Mouse (Mus musculus) kidney, postnatal 36 days (tissue): ENCODE results near the gene Arl6ip4.
A peak's percentile ranks its signal among the peaks of the same experiment; 100 is the strongest.

Source experiments
- DNase-seq, 2 experiments: peaks; one replicate each; pipeline ENCODE4 v3.0.0; 2021 to 2022; ENCODE audit warnings: mixed read lengths in 2 of 2

Gene Arl6ip4

DNA sequence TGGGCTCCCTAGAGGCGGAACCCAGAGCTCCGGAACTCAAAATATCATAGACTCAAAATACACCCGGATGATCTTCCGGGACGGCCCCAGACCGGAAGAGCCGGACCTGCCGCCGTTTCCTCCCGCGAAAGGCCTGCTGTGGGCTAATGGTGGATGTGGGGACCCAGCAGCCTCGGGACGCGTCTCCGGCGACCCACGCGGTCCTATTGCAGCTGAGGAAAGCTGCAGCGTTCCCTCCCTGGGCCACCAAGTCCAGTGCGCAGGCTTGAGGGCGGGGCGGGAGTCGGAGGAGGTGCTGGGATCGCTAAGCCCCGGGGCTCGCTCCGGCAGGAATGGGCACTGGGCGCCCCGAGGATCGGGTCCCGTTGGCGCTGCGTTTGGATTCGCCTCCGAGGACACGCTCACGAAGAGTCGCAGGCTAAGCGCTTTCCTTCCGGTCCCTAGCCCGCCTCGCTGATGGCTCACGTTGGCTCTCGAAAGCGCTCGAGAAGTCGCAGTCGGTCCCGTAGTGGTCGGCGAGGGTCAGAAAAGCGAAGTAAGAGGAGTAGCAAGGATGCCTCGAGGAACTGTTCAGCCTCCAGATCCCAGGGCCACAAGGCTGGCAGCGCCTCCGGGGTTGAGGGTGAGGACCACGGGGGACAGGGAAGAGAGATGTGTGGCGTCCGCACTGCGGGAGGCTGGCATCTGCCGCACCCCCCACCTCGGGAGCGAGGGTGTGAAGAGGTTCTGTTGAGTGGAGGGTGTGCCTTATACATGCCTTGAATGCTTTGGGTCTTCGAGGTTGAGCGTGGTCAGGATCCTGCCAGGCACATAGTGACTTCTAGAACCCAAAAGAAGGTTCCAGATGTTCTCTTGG, at the start of gene Arl6ip4:
Gene Arl6ip4 (plus strand): TSS at position 100 of the 856 bp plus-strand sequence.
- DNase-seq = peak; percentile 66 to 86

GRCm38 (mm10) chr5:124069657-124070056, 46.2 kb upstream of the Arl6ip4 start:
- no peak for DNase-seq

GRCm38 (mm10) chr5:124073682-124074081, 42.2 kb upstream of the Arl6ip4 start:
- peak in 1 of 2 experiments; percentile 21 for DNase-seq

DNA sequence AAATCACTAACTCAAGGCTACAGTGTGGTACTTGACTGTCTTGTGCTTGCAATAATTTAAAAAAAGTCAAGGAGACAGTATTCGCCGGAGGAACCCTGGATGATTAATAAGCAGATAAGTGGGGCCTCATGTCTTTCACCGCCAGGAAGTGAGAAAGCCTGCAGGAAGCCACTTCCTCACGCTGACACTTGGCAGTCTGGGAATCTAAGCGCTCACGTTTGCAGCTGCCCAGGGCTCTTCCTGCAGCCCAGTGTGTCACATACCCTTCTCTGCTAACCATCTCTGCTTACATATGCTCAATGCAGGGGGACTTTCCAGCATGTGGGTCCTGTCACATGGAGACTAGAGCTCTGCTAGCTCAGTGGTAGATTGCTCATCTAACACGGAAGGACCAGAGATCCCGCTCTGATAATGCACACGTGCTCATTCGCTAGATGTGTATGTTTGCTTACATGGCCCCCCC, 41.0 kb upstream of the Arl6ip4 start:
- no peak for DNase-seq

DNA sequence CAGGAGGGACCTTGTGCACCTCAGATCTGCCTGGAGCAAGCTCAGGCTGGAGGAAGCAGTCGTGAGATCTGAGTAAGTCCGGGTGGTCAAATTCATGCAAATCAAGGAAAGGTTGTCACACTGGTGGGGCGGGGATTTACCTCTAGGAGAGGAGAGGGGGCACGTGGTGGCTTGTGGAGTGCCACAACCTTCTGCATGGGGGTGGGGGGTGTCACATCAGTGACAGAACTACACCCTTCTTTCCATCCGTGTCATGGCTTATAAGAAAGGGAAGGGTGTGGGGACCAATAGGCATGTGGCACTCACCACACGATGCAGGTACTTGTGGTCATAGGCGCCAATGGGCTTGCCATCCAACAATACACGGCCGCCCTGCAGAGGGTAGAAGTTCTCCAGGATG, 40.2 kb upstream of the Arl6ip4 start:
- DNase-seq = no peak

DNA sequence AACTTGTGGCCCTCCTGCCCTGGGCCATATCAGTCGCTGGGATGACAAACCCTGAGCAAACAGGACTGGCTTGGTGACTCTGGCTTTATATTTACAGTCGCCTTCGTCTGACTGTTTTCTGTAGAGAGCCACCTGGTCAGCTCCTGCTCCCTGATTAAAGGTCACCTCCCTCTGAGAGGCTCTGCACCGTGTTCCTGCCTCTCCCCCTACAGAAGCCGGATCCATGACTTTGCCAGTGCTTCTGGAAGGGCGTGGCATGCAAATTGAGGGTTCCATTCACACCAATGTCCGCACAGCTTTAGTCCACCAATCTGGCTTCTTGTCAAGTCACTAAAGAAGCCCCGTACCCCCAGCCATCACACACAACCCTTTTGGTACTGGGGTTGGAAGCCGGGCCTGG, 39.3 kb upstream of the Arl6ip4 start:
- DNase-seq = peak; percentile 24 to 25

DNA sequence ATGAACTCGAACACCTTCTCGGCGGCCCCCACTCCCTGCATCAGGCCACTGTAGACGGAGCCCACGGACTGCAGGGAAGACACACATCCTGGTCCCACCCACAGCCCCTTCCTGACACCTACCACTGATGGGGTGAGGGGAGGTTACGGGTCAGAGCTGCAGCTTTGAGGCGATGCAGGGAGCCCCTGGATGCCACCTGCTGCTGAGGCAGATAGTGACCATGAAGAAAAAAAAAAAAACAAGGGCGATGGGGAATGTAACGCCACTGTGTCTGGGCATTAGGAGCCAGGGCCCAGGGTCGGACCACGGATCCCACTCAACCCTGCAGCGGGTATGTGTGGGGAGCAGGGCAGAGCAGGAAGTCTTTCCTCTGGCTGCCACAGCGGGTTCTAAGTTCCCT, 38.6 kb upstream of the Arl6ip4 start:
- no peak for DNase-seq

DNA sequence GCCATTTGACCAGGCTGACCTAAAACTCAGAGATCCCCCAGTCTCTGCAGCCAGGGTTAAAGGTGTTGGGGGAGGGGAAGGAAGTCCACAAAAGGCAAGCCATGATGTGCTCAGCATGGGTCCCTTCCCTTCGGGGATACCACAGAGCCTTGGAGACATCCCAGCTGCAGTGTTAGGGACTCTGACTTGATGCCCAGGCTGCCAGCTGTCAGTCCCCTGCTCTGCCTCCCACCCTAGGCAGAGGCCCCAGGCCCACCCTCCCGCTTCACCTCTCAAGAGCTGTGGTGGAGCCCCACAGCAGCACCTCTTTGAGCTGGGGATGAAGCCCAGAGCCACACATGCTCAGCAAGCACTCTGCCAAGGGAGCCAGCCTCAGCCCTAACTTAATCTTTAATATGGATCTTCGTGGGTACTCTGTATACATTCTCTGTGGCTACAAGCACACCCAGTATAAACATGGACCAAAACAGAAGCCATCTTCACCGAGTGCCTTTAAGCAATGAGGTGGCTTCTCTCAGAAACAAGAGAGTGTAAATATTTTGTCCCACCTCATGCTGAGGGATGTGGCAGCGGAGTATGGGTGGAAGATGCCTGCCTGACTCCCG, 37.9 kb upstream of the Arl6ip4 start:
- DNase-seq = no peak

- DNase-seq = no peak
Observed at GRCm38 (mm10) chr5:124078794-124079416, 37.0 kb upstream of the Arl6ip4 start.

GRCm38 (mm10) chr5:124079880-124080279, 36.0 kb upstream of the Arl6ip4 start:
- no peak for DNase-seq

- no peak for DNase-seq
Observed at GRCm38 (mm10) chr5:124082447-124082846, 33.4 kb upstream of the Arl6ip4 start.

- DNase-seq = no peak
Observed at GRCm38 (mm10) chr5:124082941-124083688, 32.8 kb upstream of the Arl6ip4 start.

GRCm38 (mm10) chr5:124083850-124084587, 31.9 kb upstream of the Arl6ip4 start:
- peak; percentile 43 to 73 for DNase-seq

DNA sequence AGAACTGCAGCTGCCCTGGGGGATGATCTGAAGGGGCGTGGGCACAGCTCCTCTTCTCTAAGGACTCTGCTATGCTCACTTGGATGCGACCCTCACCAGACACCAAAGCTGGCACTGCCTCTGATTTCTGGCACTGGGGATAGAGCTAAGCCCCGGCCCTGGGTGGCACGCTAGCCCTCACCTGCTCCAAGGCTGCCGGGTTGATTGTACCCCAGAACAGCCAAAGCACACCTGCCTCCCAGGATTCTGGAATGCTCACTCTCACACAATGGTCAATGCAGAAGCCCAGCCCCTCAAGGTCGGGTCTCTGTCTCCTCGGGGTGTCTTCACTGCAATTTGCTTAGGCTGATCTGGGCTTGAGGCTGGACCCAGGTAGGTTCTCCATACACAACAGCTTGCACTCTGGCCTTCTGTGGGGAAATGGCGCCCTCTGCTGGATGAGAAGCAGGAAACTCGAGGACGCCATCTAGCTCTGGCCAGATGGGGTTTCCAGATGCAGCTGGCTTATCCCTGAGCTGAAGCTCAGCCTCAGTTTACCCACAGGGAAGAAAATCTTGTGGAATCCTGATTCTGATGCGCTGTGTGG, 31.2 kb upstream of the Arl6ip4 start:
- DNase-seq = peak; percentile 84 to 93

GRCm38 (mm10) chr5:124085513-124085912, 30.4 kb upstream of the Arl6ip4 start:
- no peak for DNase-seq

DNA sequence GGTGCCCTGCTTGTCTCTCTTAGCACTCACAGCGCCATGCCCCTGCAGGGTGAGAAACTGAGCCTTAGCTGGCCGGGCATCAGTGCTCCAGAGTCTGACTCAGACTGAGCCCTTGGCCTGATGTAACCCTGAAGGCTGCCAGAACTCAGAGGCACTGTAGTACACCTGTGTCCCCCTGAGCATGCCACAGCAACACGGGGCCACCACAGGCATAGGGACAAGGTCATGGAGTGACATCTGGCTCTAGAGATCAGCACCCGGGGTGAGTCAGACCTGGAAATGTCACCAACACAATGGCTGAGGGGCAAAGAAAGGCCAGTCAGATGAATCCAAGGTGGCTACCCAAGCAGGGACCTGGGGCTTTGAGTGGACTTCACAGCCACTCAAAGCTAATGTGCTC, 29.0 kb upstream of the Arl6ip4 start:
- DNase-seq = no peak

- no peak for DNase-seq
Observed at GRCm38 (mm10) chr5:124089868-124090267, 26.0 kb upstream of the Arl6ip4 start.

DNA sequence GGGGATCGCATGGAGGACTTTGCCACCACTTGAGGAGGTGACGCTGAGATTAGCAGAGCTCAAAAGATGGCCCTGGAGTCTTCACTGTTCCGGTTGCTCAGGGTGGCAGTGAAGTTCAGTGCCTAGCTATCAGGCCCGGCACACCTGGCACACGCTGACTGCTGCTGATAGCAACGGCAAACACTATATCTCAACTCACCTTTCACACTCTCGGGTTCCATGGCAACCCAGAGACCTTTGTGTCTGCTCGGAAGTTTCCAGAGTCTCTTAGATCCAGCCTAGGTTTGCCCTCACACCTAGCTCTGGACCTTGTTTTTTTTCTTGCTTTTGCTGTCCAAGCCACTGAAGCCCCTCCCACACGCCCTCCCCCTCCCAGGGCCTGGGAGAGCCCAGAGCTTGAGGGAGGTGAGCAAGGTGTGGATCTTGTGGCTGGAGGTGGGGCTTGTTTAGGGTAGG, 23.9 kb upstream of the Arl6ip4 start:
- peak in 1 of 2 experiments; percentile 41 for DNase-seq

DNA sequence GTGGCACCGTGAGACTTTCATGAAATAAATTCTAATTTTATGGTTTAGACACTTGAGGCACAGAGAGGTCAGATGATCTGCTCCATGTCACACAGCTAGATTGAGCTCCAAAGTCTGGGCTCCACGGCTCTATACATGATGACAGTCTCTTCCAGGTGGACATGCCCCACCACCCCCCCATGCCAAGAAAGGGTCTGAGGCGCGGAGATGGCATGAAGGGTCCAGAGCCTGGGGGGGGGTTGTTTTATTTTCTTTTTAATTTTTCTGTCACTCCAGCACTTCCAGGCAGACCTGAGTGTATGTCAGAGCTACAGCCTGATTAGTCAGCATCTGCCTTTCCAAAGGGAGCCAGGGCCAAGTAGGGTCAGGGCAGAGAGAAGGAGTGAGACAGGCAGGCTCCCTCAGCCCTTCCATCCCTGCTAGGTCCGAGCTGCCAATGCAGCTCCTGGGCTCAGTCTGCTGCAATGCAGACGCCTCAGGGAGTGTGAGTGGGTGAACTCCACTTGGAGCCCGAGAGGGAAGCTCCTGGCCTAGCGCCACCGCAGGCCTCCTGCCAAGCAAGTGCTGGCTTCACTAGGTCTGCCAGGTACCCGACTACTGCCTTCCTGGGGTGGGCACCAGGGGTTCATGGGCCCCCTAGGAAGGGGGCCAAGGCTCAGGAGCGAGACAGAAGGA, 22.6 kb upstream of the Arl6ip4 start:
- peak; percentile 87 to 92 for DNase-seq

- DNase-seq = no peak
Observed at GRCm38 (mm10) chr5:124093852-124094604, 21.9 kb upstream of the Arl6ip4 start.
